Mouse (Mus musculus) kidney, embryonic 14.5 days (tissue): ENCODE results near the gene Susd2. TPM values are rescaled to one million over a fixed set of nuclear protein-coding genes. Genes with fewer than 3 reads are reported as not detected.

ENCODE experiments used
- ATAC-seq: fragments of 200-750 bp; cut with Nextera tagmentation; 2 replicates; pipeline ENCODE4 v1.8.0; 2017; ENCODE audit warnings: moderate number of reproducible peaks, mild to moderate bottlenecking, moderate TSS enrichment, moderate library complexity; ENCODE audit not compliant: low FRiP score, low TSS enrichment
- H3K27ac ChIP-seq: fragments of 300-500 bp; sonication (generic); 2 replicates; pipeline ENCODE4 v1.5.1; 2014; ENCODE audit warnings: low read depth, mild to moderate bottlenecking, low read length, moderate library complexity, mixed read lengths
- H3K27me3 ChIP-seq: fragments of 300-500 bp; sonication (generic); 2 replicates; pipeline ENCODE4 v1.6.1; 2014; ENCODE audit warnings: mild to moderate bottlenecking, low read length; ENCODE audit not compliant: control insufficient read depth, insufficient read depth
- H3K36me3 ChIP-seq: fragments of 300-500 bp; sonication (generic); 2 replicates; pipeline ENCODE4 v1.6.1; 2014; ENCODE audit warnings: low read length, mixed read lengths; ENCODE audit not compliant: control insufficient read depth, insufficient read depth
- H3K4me1 ChIP-seq: fragments of 300-500 bp; sonication (generic); 2 replicates; pipeline ENCODE4 v1.6.1; 2014; ENCODE audit warnings: low read length, mixed read lengths; ENCODE audit not compliant: control insufficient read depth, insufficient read depth
- H3K4me2 ChIP-seq: fragments of 300-500 bp; sonication (generic); replicated peaks from 2 replicates; pipeline ENCODE4 v1.6.1; 2014; ENCODE audit warnings: low read depth, mild to moderate bottlenecking, low read length
- H3K4me3 ChIP-seq: fragments of 300-500 bp; sonication (generic); 2 replicates; pipeline ENCODE4 v1.5.1; 2014; ENCODE audit warnings: mild to moderate bottlenecking, low read length
- H3K9ac ChIP-seq: fragments of 300-500 bp; sonication (generic); 2 replicates; pipeline ENCODE4 v1.6.1; 2014; ENCODE audit warnings: low read depth, mild to moderate bottlenecking, low read length, moderate library complexity
- H3K9me3 ChIP-seq: fragments of 300-500 bp; sonication (generic); 2 replicates; pipeline ENCODE4 v1.6.1; 2016; ENCODE audit warnings: low read length; ENCODE audit not compliant: control insufficient read depth
- WGBS: fragments of 180-500 bp; shearing (Covaris S2); extraction: QIAGEN DNeasy Blood & Tissue Kit; methylation state at CpG from one replicate; pipeline ENCODE4 v1.1.7; 2014; 5-methylcytosine and 5-hydroxymethylcytosine counted together
- polyA plus RNA-seq: library from polyadenylated mRNA; unstranded; fragments of >200 nt; fragmentation: Nextera tagmentation; extraction: Ambion mirVana; gene quantifications from 2 replicates; pipeline ENCODE4 v1.2.1, GENCODE M21; 2014

The Susd2 gene
- polyA plus RNA-seq, 1 experiment from 2014 or later = 9.2 TPM

GRCm38 (mm10) chr10:75636084-75636786, 7.6 kb downstream of the Susd2 start:
- Histone ChIP-seq H3K27ac (no peak overlapping the region), H3K36me3 (no peaks in the 10 kb centered on the region), H3K27me3 (no peaks in the 10 kb centered on the region), H3K4me2 (no peak overlapping the region), H3K9ac (no peak overlapping the region), H3K4me3 (no peak overlapping the region), H3K9me3 (no peaks in the 10 kb centered on the region), H3K4me1 (no peaks in the 10 kb centered on the region)
- no peak for ATAC-seq
- WGBS = 86% methylated on average over 11 of the region's 12 CpGs

GRCm38 (mm10) chr10:75635693-75636055, 8.1 kb downstream of the Susd2 start:
- Histone ChIP-seq H3K4me2 (no peak overlapping the region), H3K27me3 (no peaks in the 10 kb centered on the region), H3K36me3 (no peaks in the 10 kb centered on the region), H3K9ac (no peak overlapping the region), H3K4me3 (no peak overlapping the region), H3K9me3 (no peaks in the 10 kb centered on the region), H3K4me1 (no peaks in the 10 kb centered on the region), H3K27ac (no peak overlapping the region)
- ATAC-seq = peak; percentile 69; the same call in 1 of the 2 replicates
- 4% methylated on average over 9 of the region's 9 CpGs for WGBS

DNA sequence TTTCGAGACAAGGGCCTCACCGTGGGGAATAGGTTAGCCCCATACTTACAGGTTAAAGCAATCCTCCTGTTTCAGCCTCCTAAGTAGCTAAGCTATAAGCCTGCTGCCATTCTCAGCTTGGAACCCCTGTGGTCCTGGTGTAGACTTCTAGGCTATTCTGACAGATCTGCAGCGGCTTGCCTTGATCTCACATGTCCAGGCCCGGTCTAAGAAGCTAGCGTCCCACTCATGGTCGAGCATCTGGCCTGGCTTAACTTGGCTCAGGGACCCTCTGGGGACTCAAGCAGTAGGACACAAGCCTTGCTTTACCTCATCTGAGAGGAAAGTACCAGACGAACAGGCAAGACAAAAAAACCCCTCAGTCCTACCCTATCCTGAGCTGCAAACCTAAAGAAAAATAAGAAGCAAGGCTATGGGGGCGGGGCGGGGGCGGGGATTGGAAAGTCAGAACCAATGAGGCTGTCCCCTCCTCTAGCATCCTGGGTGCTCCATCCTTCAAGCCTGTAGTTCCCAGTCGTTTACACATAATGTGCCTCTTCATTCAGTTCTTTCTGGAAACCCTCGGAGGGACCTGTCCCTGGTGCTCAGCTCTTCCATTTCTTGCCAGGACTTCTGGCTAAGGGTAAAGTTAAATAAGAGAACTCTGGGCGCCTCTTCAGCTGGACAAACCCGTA, 8.7 kb downstream of the Susd2 start:
- Histone ChIP-seq H3K4me3 (no peak overlapping the region), H3K36me3 (no peaks in the 10 kb centered on the region), H3K27me3 (no peaks in the 10 kb centered on the region), H3K27ac (no peak overlapping the region), H3K4me2 (no peak overlapping the region), H3K9ac (no peak overlapping the region), H3K9me3 (no peaks in the 10 kb centered on the region), H3K4me1 (no peaks in the 10 kb centered on the region)
- 73% methylated on average over 14 of the region's 14 CpGs for WGBS
- no peak for ATAC-seq

DNA sequence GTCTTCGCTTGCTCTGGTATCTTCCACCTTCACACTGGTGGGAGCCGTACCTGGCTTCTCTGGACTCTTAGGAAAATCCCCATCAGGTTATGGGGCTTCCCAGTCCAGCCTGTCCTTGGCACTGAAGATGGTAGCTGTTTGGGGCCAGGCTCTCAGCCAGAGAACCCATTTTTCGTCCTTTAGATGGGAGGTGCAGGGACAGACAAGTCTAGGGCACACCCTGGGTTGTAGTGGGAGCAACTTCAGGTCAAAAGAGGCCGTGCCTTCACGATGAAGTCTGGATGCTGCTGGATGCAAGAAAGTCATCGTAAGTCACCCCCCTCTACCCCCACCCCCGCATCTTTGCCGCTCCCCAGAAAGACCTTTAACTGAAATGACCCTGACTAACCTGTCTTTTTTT, 9.2 kb downstream of the Susd2 start:
- Histone ChIP-seq H3K4me3 (no peak overlapping the region), H3K27me3 (no peaks in the 10 kb centered on the region), H3K36me3 (no peaks in the 10 kb centered on the region), H3K4me1 (no peaks in the 10 kb centered on the region), H3K9me3 (no peaks in the 10 kb centered on the region), H3K27ac (no peak overlapping the region), H3K9ac (no peak overlapping the region), H3K4me2 (no peak overlapping the region)
- ATAC-seq = no peak
- WGBS = 94% methylated on average over 8 of the region's 8 CpGs

DNA sequence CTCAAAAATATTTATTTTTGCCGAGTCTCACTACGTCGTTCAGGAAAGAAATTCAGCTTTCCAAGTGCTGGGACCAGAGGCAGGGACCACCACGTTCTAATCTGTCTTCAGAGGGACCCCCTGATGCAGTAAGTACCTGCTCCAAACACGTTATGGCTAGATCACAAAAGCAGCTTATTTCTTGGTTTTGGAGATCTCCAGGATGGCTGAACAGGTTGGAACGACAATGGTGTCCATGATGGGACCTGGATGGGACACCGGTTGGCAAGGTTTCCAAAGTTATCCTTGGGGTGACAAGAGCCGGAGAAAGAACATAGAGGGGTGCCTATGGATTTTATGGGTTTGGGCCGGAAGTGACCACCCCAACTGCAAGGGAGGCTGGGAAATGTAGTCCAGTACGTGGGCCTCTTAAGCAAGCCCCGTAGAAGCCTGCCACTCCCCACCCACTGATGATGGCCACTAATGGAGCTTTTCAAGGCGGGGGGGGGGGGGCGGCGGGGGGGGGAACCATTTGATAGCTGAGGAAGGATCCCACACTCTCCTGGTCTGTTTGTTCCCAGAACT, 10.2 kb downstream of the Susd2 start:
- H3K27ac ChIP-seq = no peak overlapping the region
- H3K36me3 ChIP-seq = no peaks in the 10 kb centered on the region
- H3K4me3 ChIP-seq = no peak overlapping the region
- no peaks in the 10 kb centered on the region for H3K4me1 ChIP-seq
- no peaks in the 10 kb centered on the region for H3K27me3 ChIP-seq
- WGBS = 68% methylated on average over 14 of the region's 14 CpGs
- no peaks in the 10 kb centered on the region for H3K9me3 ChIP-seq
- no peak overlapping the region for H3K4me2 ChIP-seq
- ATAC-seq = no peak
- no peak overlapping the region for H3K9ac ChIP-seq

DNA sequence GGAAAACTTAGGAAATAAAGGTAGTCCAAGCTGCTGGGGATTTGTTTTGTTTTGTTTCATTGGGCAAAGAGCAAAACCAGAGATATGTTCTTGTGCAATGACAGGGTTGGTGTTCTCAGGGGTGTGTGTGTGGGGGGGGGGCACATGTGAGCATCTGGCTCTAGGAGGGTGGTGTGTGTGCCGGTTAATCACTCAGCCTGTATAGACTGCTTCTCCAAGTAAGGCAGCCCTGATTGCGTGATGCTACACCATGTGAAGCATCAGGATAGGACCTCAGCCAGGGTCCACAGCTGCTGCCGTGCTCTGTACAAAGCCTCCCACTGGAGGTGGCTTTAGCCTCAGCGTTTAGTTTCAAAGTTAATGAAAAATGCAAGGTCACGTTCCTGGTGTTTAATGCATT, 10.8 kb downstream of the Susd2 start:
- no peak for ATAC-seq
- WGBS = 80% methylated on average over 5 of the region's 5 CpGs

DNA sequence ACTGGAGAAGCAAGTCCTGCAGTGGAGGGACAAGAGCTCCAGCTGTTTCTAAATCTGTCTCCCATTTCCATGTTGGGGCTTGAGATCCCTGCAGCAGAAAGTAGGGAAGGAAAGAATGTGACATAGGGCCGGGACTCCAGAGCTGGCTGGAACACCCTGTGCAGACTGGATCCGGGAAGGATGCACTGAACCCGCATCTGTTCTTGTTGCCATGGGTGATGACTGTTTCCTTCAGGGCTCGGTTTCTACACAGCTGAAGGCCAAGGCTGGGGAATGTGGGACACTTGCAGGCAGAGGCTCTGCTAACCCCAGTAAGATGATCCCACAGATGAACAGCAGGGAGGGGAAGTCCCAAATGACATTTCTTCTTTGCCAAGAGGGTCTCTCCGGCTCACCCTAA, 11.2 kb downstream of the Susd2 start:
- WGBS = 51% methylated on average over 5 of the region's 5 CpGs
- H3K36me3 ChIP-seq = no peaks in the 10 kb centered on the region
- ATAC-seq = no peak
- H3K9me3 ChIP-seq = no peaks in the 10 kb centered on the region
- no peak overlapping the region for H3K9ac ChIP-seq
- H3K27me3 ChIP-seq = no peaks in the 10 kb centered on the region
- no peak overlapping the region for H3K4me3 ChIP-seq
- no peaks in the 10 kb centered on the region for H3K4me1 ChIP-seq
- no peak overlapping the region for H3K4me2 ChIP-seq
- H3K27ac ChIP-seq = no peak overlapping the region

More for the DNA sequence above, 10.8 kb downstream of the Susd2 start:
- Histone ChIP-seq H3K4me2 (no peak overlapping the region), H3K36me3 (no peaks in the 10 kb centered on the region), H3K4me3 (no peak overlapping the region), H3K27ac (no peak overlapping the region), H3K27me3 (no peaks in the 10 kb centered on the region), H3K9ac (no peak overlapping the region), H3K4me1 (no peaks in the 10 kb centered on the region), H3K9me3 (no peaks in the 10 kb centered on the region)

DNA sequence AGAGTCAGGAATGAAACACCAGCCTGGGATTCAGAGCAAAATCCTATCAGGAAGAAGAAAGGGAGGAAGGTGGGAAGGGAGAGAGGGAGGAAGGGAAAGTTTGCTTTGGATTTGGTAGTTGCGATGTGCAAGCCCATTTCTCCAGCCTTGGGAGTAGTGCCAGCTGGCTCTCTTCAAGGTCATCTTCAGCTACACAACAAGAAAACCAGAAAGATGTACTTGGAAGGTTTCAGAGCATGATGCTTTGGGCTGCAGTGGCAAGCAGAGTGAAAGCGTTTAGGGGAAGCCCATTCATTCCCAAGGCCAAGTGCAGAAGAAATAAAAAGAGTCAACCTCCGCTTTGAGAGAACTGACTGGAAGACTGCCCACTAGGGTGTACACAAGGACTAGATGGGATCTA, 16.3 kb downstream of the Susd2 start:
- Histone ChIP-seq H3K4me2 (no peak overlapping the region), H3K27ac (no peak overlapping the region), H3K36me3 (no peaks in the 10 kb centered on the region), H3K4me3 (no peak overlapping the region), H3K27me3 (no peaks in the 10 kb centered on the region), H3K9ac (no peak overlapping the region), H3K4me1 (no peaks in the 10 kb centered on the region), H3K9me3 (no peaks in the 10 kb centered on the region)
- no peak for ATAC-seq
- 80% methylated on average over 3 of the region's 3 CpGs for WGBS

- 70% methylated on average over 3 of the region's 3 CpGs for WGBS
- Histone ChIP-seq H3K36me3 (no peaks in the 10 kb centered on the region), H3K9ac (no peak overlapping the region), H3K9me3 (peaks cover 2% of the 10 kb centered on the region; the same call in 1 of the 2 replicates), H3K27me3 (no peaks in the 10 kb centered on the region), H3K4me3 (no peak overlapping the region), H3K4me1 (no peaks in the 10 kb centered on the region), H3K27ac (no peak overlapping the region), H3K4me2 (no peak overlapping the region)
- ATAC-seq = no peak
Observed at GRCm38 (mm10) chr10:75626991-75627390, 16.8 kb downstream of the Susd2 start.
